Mouse (Mus musculus): Measurements from ENCODE around the gene Tmem86a.

- TF ChIP-seq HCFC1 (IDR thresholded peaks at IDR 0.05; ENCODE audit: borderline replicate concordance, insufficient read depth, low read length) (no peak), ZNF384 (IDR thresholded peaks at IDR 0.05; ENCODE audit: low read depth, low read length) (no peak)
Measured at GRCm38 (mm10) chr7:47056273-47056672, 5.9 kb downstream of the Tmem86a start.
